Mouse (Mus musculus) kidney, postnatal 0 days (tissue): Measurements from ENCODE around the gene Selenbp1. TPM values are rescaled to one million over a fixed set of nuclear protein-coding genes. Genes with fewer than 3 reads are reported as not detected.
A peak's percentile ranks its signal among the peaks of the same experiment; 100 is the strongest.
"Not testable (repeated sequence)": the region's sequence is repeated elsewhere in the genome, so short reads cannot be mapped to it uniquely, and the experiment has no call there.

ENCODE experiments used
- ATAC-seq: fragments of 200-750 bp; cut with Nextera tagmentation; replicated peaks from 2 replicates; pipeline ENCODE4 v1.8.0; 2017; ENCODE audit warnings: low read depth, moderate number of reproducible peaks, moderate TSS enrichment, moderate library complexity; ENCODE audit not compliant: low FRiP score
- DNase-seq: peaks from one replicate; pipeline ENCODE4 v3.0.0-alpha.2; 2016; ENCODE audit warnings: low spot score
- H3K27ac ChIP-seq: fragments of 300-500 bp; sonication (generic); 2 replicates; pipeline ENCODE4 v1.5.1; 2014; ENCODE audit warnings: mild to moderate bottlenecking
- H3K27me3 ChIP-seq: fragments of 300-500 bp; sonication (generic); 2 replicates; pipeline ENCODE4 v1.6.1; 2014; ENCODE audit warnings: low read length, mixed read lengths; ENCODE audit not compliant: insufficient read depth
- H3K36me3 ChIP-seq: fragments of 300-500 bp; sonication (generic); 2 replicates; pipeline ENCODE4 v1.6.1; 2014; ENCODE audit warnings: low read length, mixed read lengths; ENCODE audit not compliant: insufficient read depth
- H3K4me1 ChIP-seq: fragments of 300-500 bp; sonication (generic); replicated peaks from 2 replicates; pipeline ENCODE4 v1.6.1; 2014; ENCODE audit warnings: antibody characterized with exemption, low read length, mixed read lengths; ENCODE audit not compliant: insufficient read depth
- H3K4me2 ChIP-seq: fragments of 300-500 bp; sonication (generic); 2 replicates; pipeline ENCODE4 v1.6.1; 2014; ENCODE audit warnings: mild to moderate bottlenecking, low read length, moderate library complexity, mixed read lengths
- H3K4me3 ChIP-seq: fragments of 300-500 bp; sonication (generic); replicated peaks from 2 replicates; pipeline ENCODE4 v1.5.1; 2014; ENCODE audit warnings: low read depth, low read length
- H3K9ac ChIP-seq: fragments of 300-500 bp; sonication (generic); 2 replicates; pipeline ENCODE4 v1.6.1; 2014; ENCODE audit warnings: low read depth, low read length
- H3K9me3 ChIP-seq: fragments of 300-500 bp; sonication (generic); replicated peaks from 2 replicates; pipeline ENCODE4 v1.6.1; 2016; ENCODE audit warnings: low read length, inconsistent platforms, mixed read lengths
- CTCF ChIP-seq: IDR thresholded peaks from 2 replicates; pipeline ENCODE4 v1.5.1; 2016; ENCODE audit warnings: antibody characterized with exemption, low read depth, mild to moderate bottlenecking, moderate library complexity
- WGBS: fragments of 180-500 bp; shearing (Covaris S2); extraction: QIAGEN DNeasy Blood & Tissue Kit; methylation state at CpG from one replicate; pipeline ENCODE4 v1.1.7; 2014; 5-methylcytosine and 5-hydroxymethylcytosine counted together
- polyA plus RNA-seq: library from polyadenylated mRNA; unstranded; fragments of >200 nt; fragmentation: Nextera tagmentation; extraction: Ambion mirVana; gene quantifications from 2 replicates; pipeline ENCODE4 v1.2.1, GENCODE M21; 2015

Gene Selenbp1
- 131 and 168 TPM in 2 replicates for polyA plus RNA-seq

DNA sequence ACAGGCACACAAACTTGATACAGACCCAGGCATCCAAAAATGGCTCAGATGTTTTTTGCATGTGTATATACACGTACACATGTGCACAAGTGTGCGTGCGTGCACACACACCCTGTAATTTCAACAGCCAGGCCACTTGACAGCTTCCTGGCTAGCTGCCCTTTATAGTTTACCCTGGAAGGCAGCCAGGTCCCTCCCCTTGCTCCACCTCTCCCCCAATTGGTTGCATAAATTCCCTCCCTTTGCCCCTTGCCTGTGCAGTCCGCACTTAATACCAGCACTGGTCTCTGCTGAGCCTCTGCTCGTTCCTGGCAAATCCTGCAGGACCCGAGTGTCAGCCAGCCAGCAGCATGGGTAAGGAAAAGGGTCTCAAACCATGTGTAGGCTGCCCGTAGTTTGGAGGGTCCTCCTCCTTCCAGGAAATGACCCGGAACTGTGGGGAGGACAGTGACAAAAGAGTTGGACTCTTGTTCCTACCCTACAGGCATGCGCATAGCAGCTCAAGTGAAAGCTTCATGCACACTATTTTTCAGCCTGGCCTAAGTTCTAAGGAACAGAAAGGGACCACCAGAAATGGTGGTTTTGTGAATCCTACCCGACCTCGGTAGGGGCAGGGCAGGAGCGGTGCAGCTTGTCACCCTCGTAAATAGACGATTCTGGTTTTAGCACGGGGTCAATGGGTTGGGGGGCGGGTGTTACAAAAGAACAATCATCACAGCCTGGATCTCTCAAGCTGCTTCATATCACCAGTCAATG is at the start of gene Selenbp1:
Selenbp1 (plus strand) TSS at position 248 of the 756 bp plus-strand sequence.
- H3K4me2 ChIP-seq, result peak within 1 kb of the TSS; percentile 57
- peak; percentile 92 for DNase-seq
- peak within 1 kb of the TSS; percentile 63 for H3K9ac ChIP-seq
- peak; percentile 86 for ATAC-seq
- peak within 1 kb of the TSS; percentile 33 for H3K4me3 ChIP-seq
- H3K36me3 ChIP-seq, result no peaks in the 10 kb centered on the region
- WGBS, result under 1% methylated on average over 16 of the region's 16 CpGs
- H3K9me3 ChIP-seq, result no peaks in the 10 kb centered on the region
- H3K4me1 ChIP-seq, result peaks cover 7% of the 10 kb centered on the region; the same call in 1 of the 2 replicates
- TF ChIP-seq CTCF, result no peak
- H3K27ac ChIP-seq, result peak within 1 kb of the TSS; percentile 91
- no peaks in the 10 kb centered on the region for H3K27me3 ChIP-seq

DNA sequence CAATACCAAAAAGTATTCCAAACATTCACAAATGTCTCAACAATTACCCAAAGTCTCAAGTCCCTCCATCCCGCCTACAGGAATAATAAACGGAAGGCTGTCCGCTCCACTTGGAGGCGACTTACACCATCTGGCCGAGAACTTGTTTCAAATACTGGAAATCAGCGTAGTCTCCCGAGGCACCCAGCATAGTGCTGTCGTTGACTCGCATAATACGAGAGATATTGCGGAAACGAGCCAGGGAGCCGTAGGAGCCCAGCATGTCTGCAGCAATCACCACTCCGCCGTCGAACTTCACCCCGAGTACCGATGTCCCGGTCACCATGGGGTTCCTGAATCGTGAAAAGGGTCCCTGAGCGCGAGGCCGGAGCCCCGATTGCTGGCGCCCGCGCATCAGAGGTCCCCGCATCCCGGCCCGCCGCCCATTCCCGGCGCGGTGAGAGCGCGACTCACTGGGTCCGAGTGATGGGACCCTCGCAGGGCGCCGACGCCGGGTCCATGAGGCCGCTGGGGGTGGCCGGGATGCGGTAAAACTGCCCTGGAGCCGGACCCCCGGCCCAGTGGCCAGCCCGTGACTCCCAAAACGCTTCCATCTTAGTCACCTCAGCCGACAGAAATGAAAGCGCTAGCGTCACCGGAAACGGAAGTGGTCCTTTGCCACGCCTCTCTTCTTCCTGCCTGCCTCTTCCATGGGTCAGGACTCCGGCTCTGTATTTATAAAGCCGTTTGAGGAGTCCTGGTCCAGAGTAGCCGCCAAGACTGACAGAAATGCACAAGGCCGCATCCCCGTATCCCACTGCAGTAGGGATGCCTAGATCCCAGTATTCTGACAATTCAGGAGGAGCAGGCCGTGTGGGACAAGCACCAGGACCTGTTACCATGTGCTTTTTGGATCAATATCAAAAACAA is 46.3 kb upstream of the Selenbp1 start, which contains the start of gene Psmb4:
Psmb4 (minus strand) TSS at position 646 of the 909 bp plus-strand sequence.
- Histone ChIP-seq H3K36me3 (peaks cover 21% of the 10 kb centered on the region), H3K9me3 (no peaks in the 10 kb centered on the region), H3K4me1 (peaks cover 5% of the 10 kb centered on the region; the same call in 1 of the 2 replicates), H3K27ac (peak within 1 kb of the TSS; percentile 68), H3K9ac (peak within 1 kb of the TSS; percentile 89), H3K4me3 (peak within 1 kb of the TSS; percentile 97), H3K4me2 (peak within 1 kb of the TSS; percentile 80), H3K27me3 (no peaks in the 10 kb centered on the region)
- DNase-seq (peak; percentile 96), ATAC-seq (peak; percentile 86)
- WGBS, result under 1% methylated on average over 60 of the region's 61 CpGs
- no peak for TF ChIP-seq CTCF

DNA sequence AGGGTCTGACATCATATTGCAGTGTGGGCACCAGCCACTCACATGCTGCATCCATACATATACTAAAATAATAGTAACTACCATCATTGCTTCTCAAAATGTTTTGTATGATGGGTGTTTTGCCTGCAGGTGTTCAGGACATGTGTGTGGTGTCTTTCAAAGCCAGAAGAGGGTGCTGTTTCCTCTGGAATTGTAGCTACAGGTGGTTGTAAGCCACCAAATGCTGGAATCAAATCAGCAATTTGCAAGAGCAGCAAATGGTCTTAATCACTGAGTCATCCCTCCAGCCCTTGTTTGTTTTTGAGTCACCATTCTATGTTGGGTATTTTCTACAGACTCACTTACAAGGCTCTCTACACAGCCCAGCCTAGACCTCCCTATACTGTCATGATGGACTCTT is 44.3 kb upstream of the Selenbp1 start:
- TF ChIP-seq CTCF, result peak; percentile 82
- H3K9ac ChIP-seq, result no peak overlapping the region
- peaks cover 13% of the 10 kb centered on the region for H3K36me3 ChIP-seq
- H3K9me3 ChIP-seq, result no peaks in the 10 kb centered on the region
- peaks cover 5% of the 10 kb centered on the region; the same call in 1 of the 2 replicates for H3K4me1 ChIP-seq
- H3K4me2 ChIP-seq, result no peak overlapping the region
- ATAC-seq (no peak), DNase-seq (peak; percentile 72)
- no peak overlapping the region for H3K27ac ChIP-seq
- no peaks in the 10 kb centered on the region for H3K27me3 ChIP-seq
- H3K4me3 ChIP-seq, result no peak overlapping the region

DNA sequence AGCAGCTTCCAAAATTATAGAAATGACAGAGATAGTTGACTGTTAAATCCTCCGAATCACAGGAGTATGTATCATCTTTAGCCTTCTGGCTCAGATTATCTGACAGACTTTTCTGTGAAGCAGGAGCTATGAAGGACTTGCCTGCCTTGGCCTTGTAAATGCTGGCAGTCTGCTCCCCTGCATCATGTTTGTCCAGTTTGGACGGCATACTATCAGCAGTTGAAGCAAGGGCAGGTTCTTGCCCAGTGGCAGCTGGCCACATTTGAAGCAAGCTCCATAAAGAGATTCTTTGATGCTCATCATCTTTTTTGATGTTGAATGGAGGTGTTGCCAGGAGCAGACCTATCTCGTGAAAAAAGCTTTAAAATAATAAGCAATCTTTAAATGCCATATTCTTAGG is 38.8 kb upstream of the Selenbp1 start:
- TF ChIP-seq CTCF, result no peak
- 64% methylated on average over 3 of the region's 3 CpGs for WGBS
- Histone ChIP-seq H3K9me3 (no peaks in the 10 kb centered on the region), H3K36me3 (no peaks in the 10 kb centered on the region), H3K4me3 (no peak overlapping the region), H3K4me1 (no peaks in the 10 kb centered on the region), H3K9ac (no peak overlapping the region), H3K27me3 (no peaks in the 10 kb centered on the region), H3K27ac (no peak overlapping the region), H3K4me2 (no peak overlapping the region)
- ATAC-seq (no peak), DNase-seq (no peak)

DNA sequence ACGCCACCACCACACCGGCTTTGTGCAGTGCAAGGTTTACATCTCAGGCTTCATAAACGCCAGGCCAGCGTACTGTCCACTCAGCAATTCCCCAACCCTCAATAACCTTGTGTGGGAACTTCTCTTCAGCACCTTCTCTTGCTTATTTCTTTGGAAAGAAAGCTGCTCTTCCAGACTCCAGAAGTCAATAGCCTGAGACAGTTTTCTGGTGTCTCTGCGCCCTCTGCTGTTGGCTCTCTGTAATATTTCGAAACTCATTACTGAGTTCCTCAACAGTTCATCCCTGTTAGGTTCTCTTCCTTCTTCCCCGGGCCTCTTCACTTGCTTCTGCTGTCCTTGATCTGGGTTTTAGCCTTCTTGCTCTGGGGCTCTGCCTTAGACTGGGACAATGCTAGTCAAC is 30.1 kb upstream of the Selenbp1 start:
- peak; percentile 90 for DNase-seq
- WGBS, result 18% methylated on average over 7 of the region's 7 CpGs
- ATAC-seq, result 0 out of 2 replicates have a peak, but pooled peaks have one; percentile 17
- no peaks in the 10 kb centered on the region for H3K36me3 ChIP-seq
- no peaks in the 10 kb centered on the region for H3K9me3 ChIP-seq
- H3K27ac ChIP-seq, result no peak overlapping the region
- H3K4me3 ChIP-seq, result no peak overlapping the region
- H3K4me1 ChIP-seq, result no peaks in the 10 kb centered on the region
- H3K4me2 ChIP-seq, result no peak overlapping the region
- no peaks in the 10 kb centered on the region for H3K27me3 ChIP-seq
- peak; percentile 78 for TF ChIP-seq CTCF
- H3K9ac ChIP-seq, result no peak overlapping the region

DNA sequence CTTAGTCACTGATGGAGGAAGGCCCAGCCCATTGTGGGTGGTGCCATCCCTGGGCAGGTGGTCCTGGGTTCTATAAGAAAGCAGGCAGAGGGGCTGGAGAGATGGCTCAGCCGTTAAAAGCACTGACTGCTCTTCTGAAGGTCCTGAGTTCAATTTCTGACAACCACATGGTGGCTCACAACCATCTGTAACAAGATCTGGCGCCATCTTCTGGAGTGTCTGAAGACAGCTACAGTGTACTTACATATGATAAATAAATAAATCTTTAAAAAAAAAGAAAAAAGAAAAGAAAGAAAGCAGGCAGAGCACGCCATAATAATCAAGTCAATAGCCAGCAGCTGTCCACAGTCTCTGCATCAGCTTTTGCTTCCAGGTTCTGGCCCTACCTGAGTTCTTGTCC is 28.1 kb upstream of the Selenbp1 start:
- DNase-seq, H3K27me3 ChIP-seq, H3K4me2 ChIP-seq, H3K9ac ChIP-seq, H3K27ac ChIP-seq, ATAC-seq, H3K9me3 ChIP-seq, H3K4me1 ChIP-seq, H3K4me3 ChIP-seq, H3K36me3 ChIP-seq: not testable (repeated sequence)
- peak; percentile 36 for TF ChIP-seq CTCF
- 64% methylated on average over 3 of the region's 3 CpGs for WGBS
